Mouse (Mus musculus): Measurements from ENCODE around the gene Oasl2.

The Oasl2 gene

GRCm38 (mm10) chr5:114958069-114958468 is 61.3 kb downstream of the Oasl2 start:
- no peak for DNase-seq (ENCODE audit: low read depth, low spot score)
